Mouse (Mus musculus): ENCODE results near the gene Olfr391-ps.

Olfr391-ps gene

GRCm38 (mm10) chr11:73802952-73803351 lies at the start of gene Olfr391-ps:
Olfr391-ps (minus strand) TSS chr11:73803052.
- no peak for DNase-seq

GRCm38 (mm10) chr11:73851354-73851753 lies 48.5 kb upstream of the Olfr391-ps start, which contains the start of gene Olfr393:
Olfr393 (minus strand) TSS chr11:73851454.
- DNase-seq, result no peak

GRCm38 (mm10) chr11:73816949-73817348 lies 14.1 kb upstream of the Olfr391-ps start, which contains the start of gene Olfr392:
Olfr392 (minus strand) TSS chr11:73817049.
- DNase-seq, result no peak

- no peak for DNase-seq
Measured at GRCm38 (mm10) chr11:73782664-73783063, 20.2 kb downstream of the Olfr391-ps start, which contains the start of gene Olfr390. Olfr390 (plus strand) TSS chr11:73782964.

- DNase-seq, result no peak
Measured at GRCm38 (mm10) chr11:73780613-73781012, 22.2 kb downstream of the Olfr391-ps start, which contains the start of gene Olfr389. Olfr389 (minus strand) TSS chr11:73780713.

- no peak for DNase-seq
Measured at GRCm38 (mm10) chr11:73759115-73759514, 43.7 kb downstream of the Olfr391-ps start.

All from lung, adult 18-20 months (tissue).